7 mouse cellular contexts compared by ENCODE assay signal in the genomic region with DNA sequence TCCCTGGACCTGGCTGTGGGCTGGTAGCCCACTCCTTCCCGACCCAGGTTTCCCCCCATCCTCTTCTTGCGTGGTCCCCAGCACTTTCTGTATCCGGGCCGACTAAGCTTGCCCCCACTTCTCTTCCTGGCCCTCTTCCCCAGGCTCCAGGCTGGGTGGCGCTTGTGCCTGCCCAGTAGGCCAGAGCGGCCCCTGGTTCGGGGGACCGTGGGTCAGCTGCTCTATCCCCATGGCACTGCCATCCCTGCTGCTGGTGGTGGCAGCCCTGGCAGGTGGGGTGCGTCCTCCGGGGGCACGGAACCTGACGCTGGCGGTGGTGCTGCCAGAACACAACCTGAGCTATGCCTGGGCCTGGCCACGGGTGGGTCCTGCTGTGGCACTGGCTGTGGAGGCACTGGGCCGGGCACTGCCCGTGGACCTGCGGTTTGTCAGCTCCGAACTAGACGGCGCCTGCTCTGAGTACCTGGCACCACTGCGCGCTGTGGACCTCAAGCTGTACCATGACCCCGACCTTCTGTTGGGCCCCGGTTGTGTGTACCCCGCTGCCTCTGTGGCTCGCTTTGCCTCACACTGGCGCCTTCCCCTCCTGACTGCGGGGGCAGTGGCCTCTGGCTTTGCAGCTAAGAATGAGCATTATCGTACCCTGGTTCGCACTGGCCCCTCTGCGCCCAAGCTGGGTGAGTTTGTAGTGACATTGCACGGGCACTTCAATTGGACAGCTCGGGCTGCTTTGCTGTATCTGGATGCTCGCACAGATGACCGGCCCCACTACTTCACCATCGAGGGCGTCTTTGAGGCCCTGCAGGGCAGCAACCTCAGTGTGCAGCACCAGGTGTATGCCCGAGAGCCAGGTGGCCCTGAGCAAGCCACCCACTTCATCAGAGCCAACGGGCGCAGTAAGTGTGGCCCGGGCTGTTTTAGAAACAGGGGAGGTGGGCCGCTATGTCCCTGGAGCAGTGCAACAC. TPM values are rescaled to one million over a fixed set of nuclear protein-coding genes. Genes with fewer than 3 reads are reported as not detected.
DNase-seq lines count a peak whose midpoint lies in the region; ATAC-seq lines count a peak whose summit lies in the region.

No protein-coding gene starts in this region.

- H3K27ac ChIP-seq in heart, embryonic 12.5 days (ENCODE audit: poor library complexity, severe bottlenecking) = 0 out of 2 replicates have a peak overlapping the region, but pooled peaks have one; percentile 55
- peak overlapping the region; percentile 82 for H3K27ac ChIP-seq in neural tube, embryonic 12.5 days

- H3K36me3 ChIP-seq in heart, embryonic 12.5 days = no peaks in the 10 kb centered on the region
- no peaks in the 10 kb centered on the region for H3K36me3 ChIP-seq in neural tube, embryonic 12.5 days

- H3K9me3 ChIP-seq in heart, embryonic 12.5 days (replicated peaks) = no peaks in the 10 kb centered on the region
- no peaks in the 10 kb centered on the region for H3K9me3 ChIP-seq in neural tube, embryonic 12.5 days

- peak overlapping the region; percentile 67 for H3K4me3 ChIP-seq in heart, embryonic 12.5 days
- peak overlapping the region; percentile 63 for H3K4me3 ChIP-seq in neural tube, embryonic 12.5 days

- peak; percentile 25 for DNase-seq in right cerebral cortex, postnatal 25 days
- DNase-seq in right cerebral cortex, postnatal 36 days (ENCODE audit: low spot score in 2 of 2) = no peak
- peak; percentile 66 to 70 for DNase-seq in cerebellum, postnatal 25 days
- DNase-seq in kidney, postnatal 10 days = peak; percentile 35
- DNase-seq in adipocyte (ENCODE audit: low spot score) = no peak

- H3K9ac ChIP-seq in heart, embryonic 12.5 days = peak overlapping the region; percentile 89
- peak overlapping the region; percentile 93 for H3K9ac ChIP-seq in neural tube, embryonic 12.5 days

- peaks cover 10% of the 10 kb centered on the region for H3K27me3 ChIP-seq in heart, embryonic 12.5 days (replicated peaks)
- no peaks in the 10 kb centered on the region for H3K27me3 ChIP-seq in neural tube, embryonic 12.5 days (replicated peaks)

- ATAC-seq in heart, embryonic 12.5 days (ENCODE audit: insufficient number of reproducible peaks, low FRiP score) = peak; percentile 9; the same call in 1 of the 2 replicates
- peak; percentile 31; the same call in 1 of the 2 replicates for ATAC-seq in neural tube, embryonic 12.5 days (ENCODE audit: low FRiP score, low read depth)

- WGBS in heart, embryonic 12.5 days = 41% methylated on average over 42 of the region's 42 CpGs
- 43% methylated on average over 42 of the region's 42 CpGs for WGBS in neural tube, embryonic 12.5 days

- H3K4me1 ChIP-seq in heart, embryonic 12.5 days (replicated peaks) = peaks cover 38% of the 10 kb centered on the region
- H3K4me1 ChIP-seq in neural tube, embryonic 12.5 days = peaks cover 30% of the 10 kb centered on the region

- peak overlapping the region; percentile 93 for H3K4me2 ChIP-seq in heart, embryonic 12.5 days
- peak overlapping the region; percentile 92 for H3K4me2 ChIP-seq in neural tube, embryonic 12.5 days (replicated peaks)

RNA-seq across cellular contexts. Expression of gene Npr2, which starts 0.5 kb away (rescaled TPM):
- 11.0 and 11.2 TPM in 2 replicates for polyA plus RNA-seq in heart, embryonic 12.5 days (2016; fragmentation: Nextera tagmentation; extraction: Ambion mirVana)
- 45.4 and 60.1 TPM in 2 replicates for polyA plus RNA-seq in neural tube, embryonic 12.5 days (2016; fragmentation: Nextera tagmentation; extraction: Ambion mirVana)

RNA-seq across cellular contexts. Expression of gene Spag8, which starts 21.2 kb away (rescaled TPM):
- polyA plus RNA-seq in heart, embryonic 12.5 days (2016; fragmentation: Nextera tagmentation; extraction: Ambion mirVana) = 0.40 and 0.51 TPM in 2 replicates
- 2.7 and 3.0 TPM in 2 replicates for polyA plus RNA-seq in neural tube, embryonic 12.5 days (2016; fragmentation: Nextera tagmentation; extraction: Ambion mirVana)

RNA-seq across cellular contexts. Expression of gene Hint2, which starts 24.0 kb away (rescaled TPM):
- 130 and 139 TPM in 2 replicates for polyA plus RNA-seq in heart, embryonic 12.5 days (2016; fragmentation: Nextera tagmentation; extraction: Ambion mirVana)
- polyA plus RNA-seq in neural tube, embryonic 12.5 days (2016; fragmentation: Nextera tagmentation; extraction: Ambion mirVana) = 71.0 and 74.6 TPM in 2 replicates

RNA-seq across cellular contexts. Expression of gene Tmem8b, which starts 36.5 kb away (rescaled TPM):
- polyA plus RNA-seq in heart, embryonic 12.5 days (2016; fragmentation: Nextera tagmentation; extraction: Ambion mirVana) = 5.1 and 5.6 TPM in 2 replicates
- polyA plus RNA-seq in neural tube, embryonic 12.5 days (2016; fragmentation: Nextera tagmentation; extraction: Ambion mirVana) = 11.8 and 14.2 TPM in 2 replicates

RNA-seq across cellular contexts. Expression of gene Fam221b, which starts 36.7 kb away (rescaled TPM):
- polyA plus RNA-seq in heart, embryonic 12.5 days (2016; fragmentation: Nextera tagmentation; extraction: Ambion mirVana) = 3.8 and 3.9 TPM in 2 replicates
- 3.2 and 3.3 TPM in 2 replicates for polyA plus RNA-seq in neural tube, embryonic 12.5 days (2016; fragmentation: Nextera tagmentation; extraction: Ambion mirVana)

Comparison
In these comparisons a context has a peak if more than half of its experiments do, and no peak if none do; other contexts are left out.
1. DNase-seq: peak in right cerebral cortex, postnatal 25 days (single experiment), cerebellum, postnatal 25 days (2 of 2) and kidney, postnatal 10 days (single experiment); none in right cerebral cortex, postnatal 36 days (0 of 2) and adipocyte (single experiment).